Mouse (Mus musculus): ENCODE results near the gene Adra2b.

The Adra2b gene

DNA sequence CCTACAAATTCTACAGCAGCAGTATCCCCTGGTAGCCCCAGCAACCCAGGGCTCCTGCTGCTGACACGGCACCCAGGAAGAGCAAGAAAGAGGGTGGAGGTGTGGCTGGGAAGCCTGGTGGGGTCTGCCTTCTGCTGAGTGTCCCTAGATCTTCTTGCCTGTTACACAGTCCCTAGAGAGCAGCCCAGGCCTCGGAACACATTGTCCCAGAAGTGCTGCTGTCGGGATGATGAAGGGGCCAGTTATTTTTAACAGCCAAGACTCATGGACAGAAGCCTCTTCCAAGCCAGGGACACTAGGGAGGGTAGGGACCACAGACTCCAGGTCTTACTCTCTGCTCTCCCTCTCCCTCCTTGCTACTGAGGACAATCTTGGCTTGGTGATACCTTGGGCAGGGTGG lies 16.2 kb downstream of the Adra2b start:
- no peak for DNase-seq (ENCODE audit: low read depth, low spot score)

- DNase-seq (ENCODE audit: low read depth, low spot score) = no peak
Observed at GRCm38 (mm10) chr2:127383881-127384280, 20.9 kb downstream of the Adra2b start.

GRCm38 (mm10) chr2:127387521-127387920 lies 24.5 kb downstream of the Adra2b start:
- no peak for DNase-seq (ENCODE audit: low read depth, low spot score)

- no peak for DNase-seq (ENCODE audit: low read depth, low spot score)
Observed at GRCm38 (mm10) chr2:127390352-127390751, 27.3 kb downstream of the Adra2b start.

- no peak for DNase-seq (ENCODE audit: low read depth, low spot score)
Observed at GRCm38 (mm10) chr2:127390846-127391245, 27.8 kb downstream of the Adra2b start.

DNA sequence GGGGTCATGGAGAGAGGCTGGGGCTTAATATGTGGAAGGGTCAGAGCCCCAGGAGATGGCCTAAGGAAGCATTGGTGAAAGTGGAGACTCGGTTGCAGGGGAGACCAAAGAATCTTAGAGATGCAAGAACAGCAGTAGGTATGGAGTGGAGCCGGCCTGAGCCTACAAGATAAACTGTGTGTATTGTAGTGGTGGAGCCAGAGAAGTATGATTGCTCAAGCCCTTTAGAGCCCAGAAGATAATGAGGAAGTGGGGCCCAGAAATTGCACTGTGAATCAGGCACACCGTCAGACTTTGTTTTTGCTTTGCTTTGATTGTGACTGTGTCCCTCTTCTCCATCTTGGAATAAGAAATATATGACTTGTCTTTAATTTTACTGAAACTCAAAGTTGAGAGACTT lies 28.3 kb downstream of the Adra2b start:
- DNase-seq (ENCODE audit: low read depth, low spot score) = no peak

- no peak for DNase-seq (ENCODE audit: low read depth, low spot score)
Observed at GRCm38 (mm10) chr2:127394606-127395161, 31.7 kb downstream of the Adra2b start.

GRCm38 (mm10) chr2:127398738-127399137 lies 35.7 kb downstream of the Adra2b start:
- no peak for DNase-seq (ENCODE audit: low read depth, low spot score)

DNA sequence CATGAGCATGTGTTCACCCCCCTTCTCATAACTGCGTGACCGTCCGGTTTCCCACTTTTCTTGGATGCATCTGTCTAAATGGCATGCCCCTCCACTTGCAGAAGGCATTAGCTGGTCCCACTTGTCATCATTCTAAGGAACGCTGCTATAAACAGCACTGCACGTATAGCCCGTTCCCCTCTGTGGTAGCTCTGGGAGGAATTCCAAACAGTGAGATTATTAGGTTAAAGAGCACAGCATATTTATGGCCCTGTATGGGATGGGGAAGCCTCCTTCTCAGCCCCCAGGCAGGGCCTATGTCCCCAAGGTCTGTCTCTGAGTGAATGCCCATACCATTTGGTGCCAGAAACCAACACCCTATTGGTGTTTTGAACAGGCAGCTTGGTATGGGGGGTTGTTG lies 48.1 kb downstream of the Adra2b start:
- no peak for DNase-seq (ENCODE audit: low read depth, low spot score)

DNA sequence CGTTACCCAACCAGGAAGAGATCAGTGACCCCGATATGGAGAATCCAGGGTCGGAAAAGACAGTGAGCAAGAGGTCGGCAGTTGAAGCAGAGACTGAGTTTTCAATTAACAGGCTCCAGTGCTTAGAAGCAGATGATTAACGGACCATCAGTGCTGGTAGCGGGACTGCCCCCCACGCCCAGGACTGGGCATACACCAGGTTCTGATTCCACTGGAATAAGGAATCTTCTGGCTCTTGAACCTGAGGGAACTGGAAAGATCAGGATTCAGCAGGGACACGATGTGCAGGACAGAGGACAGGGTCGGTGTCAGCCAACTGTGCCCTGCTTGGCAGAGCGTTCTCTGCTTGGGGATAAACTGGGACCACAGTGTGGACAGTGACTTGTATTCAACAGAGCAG lies 52.8 kb downstream of the Adra2b start:
- DNase-seq (ENCODE audit: low read depth, low spot score) = no peak

- no peak for DNase-seq (ENCODE audit: low read depth, low spot score)
Observed at GRCm38 (mm10) chr2:127416706-127417105, 53.7 kb downstream of the Adra2b start.

Data from ZHBTc4 (cell line).